Mouse (Mus musculus): ENCODE results near the gene Xrcc2. TPM values are rescaled to one million over a fixed set of nuclear protein-coding genes. Genes with fewer than 3 reads are reported as not detected.

Xrcc2 gene
- polyA plus RNA-seq, 1 experiment from 2014 or later = 2.7 TPM

DNA sequence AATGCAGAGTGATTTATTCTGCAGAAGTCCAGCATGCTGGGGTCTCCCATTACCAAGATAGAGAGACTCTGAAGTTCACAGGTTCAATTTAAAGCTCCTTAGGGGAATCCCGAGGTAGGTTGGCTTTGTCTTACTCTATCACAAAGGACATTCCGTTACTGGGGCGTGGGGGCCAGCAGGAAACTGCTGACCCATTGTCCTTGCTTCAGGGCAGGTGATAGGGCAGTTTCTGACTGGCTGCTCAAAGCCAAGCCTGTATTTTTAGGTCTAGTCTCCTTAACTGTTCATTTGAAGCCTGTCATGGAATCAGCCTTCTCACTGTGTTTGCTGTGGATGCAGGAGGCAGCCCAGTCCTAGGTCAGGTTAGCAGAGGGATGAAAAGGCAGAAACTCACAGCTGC is 52.2 kb downstream of the Xrcc2 start:
- no peak overlapping the region for H3K9ac ChIP-seq (ENCODE audit: low read depth, low read length)
- no peak overlapping the region for H3K4me3 ChIP-seq (ENCODE audit: low read depth, low read length)
- no peak overlapping the region for H3K4me2 ChIP-seq (ENCODE audit: low read depth, low read length)
- no peak overlapping the region for H3K27ac ChIP-seq (ENCODE audit: low read length)
- H3K27me3 ChIP-seq (ENCODE audit: control insufficient read depth, insufficient read depth, low read depth, low read length) = no peaks in the 10 kb centered on the region
- ATAC-seq (ENCODE audit: low read depth) = no peak
- H3K36me3 ChIP-seq (ENCODE audit: control insufficient read depth, insufficient read depth) = no peaks in the 10 kb centered on the region
- 45% methylated on average over 3 of the region's 3 CpGs for WGBS (ENCODE audit: insufficient replicate concordance)
- H3K9me3 ChIP-seq (replicated peaks; ENCODE audit: control insufficient read depth, low read length) = no peaks in the 10 kb centered on the region
- no peaks in the 10 kb centered on the region for H3K4me1 ChIP-seq (ENCODE audit: control insufficient read depth, low read depth, low read length)

- ATAC-seq (ENCODE audit: low read depth) = no peak
- Histone ChIP-seq H3K4me1 (ENCODE audit: control insufficient read depth, low read depth, low read length) (no peaks in the 10 kb centered on the region), H3K36me3 (ENCODE audit: control insufficient read depth, insufficient read depth) (no peaks in the 10 kb centered on the region), H3K27me3 (ENCODE audit: control insufficient read depth, insufficient read depth, low read depth, low read length) (no peaks in the 10 kb centered on the region), H3K9me3 (replicated peaks; ENCODE audit: control insufficient read depth, low read length) (no peaks in the 10 kb centered on the region), H3K9ac (ENCODE audit: low read depth, low read length) (no peak overlapping the region), H3K27ac (ENCODE audit: low read length) (no peak overlapping the region), H3K4me3 (ENCODE audit: low read depth, low read length) (no peak overlapping the region), H3K4me2 (ENCODE audit: low read depth, low read length) (no peak overlapping the region)
- WGBS (ENCODE audit: insufficient replicate concordance) = 74% methylated on average over 7 of the region's 7 CpGs
These were observed 53.2 kb downstream of the Xrcc2 start for GRCm38 (mm10) chr5:25652435-25652834.

GRCm38 (mm10) chr5:25645661-25646364 is 59.8 kb downstream of the Xrcc2 start:
- 69% methylated on average over 8 of the region's 8 CpGs for WGBS (ENCODE audit: insufficient replicate concordance)

DNA sequence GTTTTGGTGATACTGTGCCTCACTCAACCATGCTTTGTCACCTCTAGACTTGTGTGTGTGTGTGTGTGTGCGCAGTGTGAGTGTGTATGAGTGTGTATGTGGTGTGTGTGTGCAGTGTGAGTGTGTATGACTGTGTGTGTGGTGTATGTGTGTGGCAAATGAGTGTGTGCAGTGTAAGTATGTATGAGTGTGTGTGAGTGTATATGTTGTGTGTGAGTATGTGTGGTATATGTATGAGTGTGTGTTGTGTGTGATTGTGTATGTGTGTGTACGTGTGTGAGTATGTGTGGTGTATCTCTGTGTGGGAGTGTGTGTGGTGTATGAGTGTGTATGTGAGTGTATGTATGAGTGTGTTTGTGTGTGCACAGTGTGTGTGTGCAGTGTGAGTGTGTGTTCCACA is 61.1 kb downstream of the Xrcc2 start:
- H3K4me1 ChIP-seq (ENCODE audit: control insufficient read depth, low read depth, low read length) = no peaks in the 10 kb centered on the region
- H3K27ac ChIP-seq (ENCODE audit: low read length) = no peak overlapping the region
- H3K9me3 ChIP-seq (replicated peaks; ENCODE audit: control insufficient read depth, low read length) = no peaks in the 10 kb centered on the region
- no peak overlapping the region for H3K4me3 ChIP-seq (ENCODE audit: low read depth, low read length)
- 75% methylated on average over 2 of the region's 2 CpGs for WGBS (ENCODE audit: insufficient replicate concordance)
- no peaks in the 10 kb centered on the region for H3K36me3 ChIP-seq (ENCODE audit: control insufficient read depth, insufficient read depth)
- no peak overlapping the region for H3K4me2 ChIP-seq (ENCODE audit: low read depth, low read length)
- no peak for ATAC-seq (ENCODE audit: low read depth)
- no peak overlapping the region for H3K9ac ChIP-seq (ENCODE audit: low read depth, low read length)
- no peaks in the 10 kb centered on the region for H3K27me3 ChIP-seq (ENCODE audit: control insufficient read depth, insufficient read depth, low read depth, low read length)

More at GRCm38 (mm10) chr5:25645661-25646364, 59.8 kb downstream of the Xrcc2 start:
- H3K9me3 ChIP-seq (replicated peaks; ENCODE audit: control insufficient read depth, low read length) = no peaks in the 10 kb centered on the region
- no peak overlapping the region for H3K4me2 ChIP-seq (ENCODE audit: low read depth, low read length)
- no peak for ATAC-seq (ENCODE audit: low read depth)
- H3K27me3 ChIP-seq (ENCODE audit: control insufficient read depth, insufficient read depth, low read depth, low read length) = no peaks in the 10 kb centered on the region
- H3K9ac ChIP-seq (ENCODE audit: low read depth, low read length) = no peak overlapping the region
- H3K4me3 ChIP-seq (ENCODE audit: low read depth, low read length) = no peak overlapping the region
- no peaks in the 10 kb centered on the region for H3K4me1 ChIP-seq (ENCODE audit: control insufficient read depth, low read depth, low read length)
- no peak overlapping the region for H3K27ac ChIP-seq (ENCODE audit: low read length)
- H3K36me3 ChIP-seq (ENCODE audit: control insufficient read depth, insufficient read depth) = no peaks in the 10 kb centered on the region

GRCm38 (mm10) chr5:25642741-25643140 is 62.9 kb downstream of the Xrcc2 start:
- Histone ChIP-seq H3K9me3 (replicated peaks; ENCODE audit: control insufficient read depth, low read length) (no peaks in the 10 kb centered on the region), H3K4me1 (ENCODE audit: control insufficient read depth, low read depth, low read length) (no peaks in the 10 kb centered on the region), H3K4me3 (ENCODE audit: low read depth, low read length) (no peak overlapping the region), H3K9ac (ENCODE audit: low read depth, low read length) (no peak overlapping the region), H3K4me2 (ENCODE audit: low read depth, low read length) (no peak overlapping the region), H3K27ac (ENCODE audit: low read length) (no peak overlapping the region), H3K27me3 (ENCODE audit: control insufficient read depth, insufficient read depth, low read depth, low read length) (no peaks in the 10 kb centered on the region), H3K36me3 (ENCODE audit: control insufficient read depth, insufficient read depth) (no peaks in the 10 kb centered on the region)
- 55% methylated on average over 1 of the region's 1 CpGs for WGBS (ENCODE audit: insufficient replicate concordance)
- no peak for ATAC-seq (ENCODE audit: low read depth)

Other genes starting within 250 kb of the Xrcc2 start
- 5.3 TPM in 2 replicates for gene Kmt2c, start 207.0 kb downstream of the Xrcc2 start, polyA plus RNA-seq (2015; fragmentation: Nextera tagmentation; extraction: Ambion mirVana)
- not detected in 2 replicates for gene Cct8l1, start 189.8 kb downstream of the Xrcc2 start, polyA plus RNA-seq (2015; fragmentation: Nextera tagmentation; extraction: Ambion mirVana)
- 0.26 and 0.66 TPM in 2 replicates for gene Actr3b, start 54.2 kb upstream of the Xrcc2 start, polyA plus RNA-seq (2015; fragmentation: Nextera tagmentation; extraction: Ambion mirVana)
- not detected in 2 replicates for gene Gm21663, start 236.6 kb upstream of the Xrcc2 start, polyA plus RNA-seq (2015; fragmentation: Nextera tagmentation; extraction: Ambion mirVana)
- gene Gm21671, start 248.6 kb upstream of the Xrcc2 start, polyA plus RNA-seq (2015; fragmentation: Nextera tagmentation; extraction: Ambion mirVana) = not detected in 2 replicates